Mouse (Mus musculus) liver, adult 2 months (tissue): ENCODE measurements around the gene Zfp385c.

Source experiments
- CTCF ChIP-seq: fragments of 200-500 bp; IDR thresholded peaks from 2 replicates; pipeline ENCODE4 v1.5.1; 2011; ENCODE audit warnings: low read depth, low read length, control low read depth
- POLR2A ChIP-seq: fragments of 200-500 bp; IDR thresholded peaks from 2 replicates; pipeline ENCODE4 v1.6.1; 2011; ENCODE audit warnings: low read length, control low read depth; ENCODE audit not compliant: insufficient read depth; ENCODE audit errors: extremely low read depth

GRCm38 (mm10) chr11:100585148-100585547 lies 107.1 kb downstream of the Zfp385c start:
- TF ChIP-seq POLR2A (no peak), CTCF (no peak)
